Mouse (Mus musculus) C2C12 (cell line): ENCODE measurements at regions not wholly inside any gene's neighbourhood (a gene's known extent, or its start where the extent isn't known, plus 50 kb on each side); places are given as distances from the start of the nearest gene placed in this dataset.

Experiments used
- CEBPB ChIP-seq: IDR thresholded peaks from one replicate; pipeline ENCODE4 v1.6.1; 2011; ENCODE audit warnings: low read depth, mild to moderate bottlenecking, control low read depth, moderate library complexity
- CTCF ChIP-seq: IDR thresholded peaks from one replicate; pipeline ENCODE4 v1.5.1; 2011; ENCODE audit not compliant: control insufficient read depth, insufficient read depth, insufficient read length
- MAX ChIP-seq: IDR thresholded peaks from one replicate; pipeline ENCODE4 v1.6.1; 2011; ENCODE audit warnings: mild to moderate bottlenecking, control low read depth
- MYOD1 ChIP-seq: IDR thresholded peaks from one replicate; pipeline ENCODE4 v1.6.1; 2011; ENCODE audit warnings: low read depth; ENCODE audit not compliant: control insufficient read depth, insufficient read length
- USF1 ChIP-seq: IDR thresholded peaks from one replicate; pipeline ENCODE4 v1.6.1; 2011; ENCODE audit warnings: low read depth, mild to moderate bottlenecking, control low read depth, moderate library complexity

DNA sequence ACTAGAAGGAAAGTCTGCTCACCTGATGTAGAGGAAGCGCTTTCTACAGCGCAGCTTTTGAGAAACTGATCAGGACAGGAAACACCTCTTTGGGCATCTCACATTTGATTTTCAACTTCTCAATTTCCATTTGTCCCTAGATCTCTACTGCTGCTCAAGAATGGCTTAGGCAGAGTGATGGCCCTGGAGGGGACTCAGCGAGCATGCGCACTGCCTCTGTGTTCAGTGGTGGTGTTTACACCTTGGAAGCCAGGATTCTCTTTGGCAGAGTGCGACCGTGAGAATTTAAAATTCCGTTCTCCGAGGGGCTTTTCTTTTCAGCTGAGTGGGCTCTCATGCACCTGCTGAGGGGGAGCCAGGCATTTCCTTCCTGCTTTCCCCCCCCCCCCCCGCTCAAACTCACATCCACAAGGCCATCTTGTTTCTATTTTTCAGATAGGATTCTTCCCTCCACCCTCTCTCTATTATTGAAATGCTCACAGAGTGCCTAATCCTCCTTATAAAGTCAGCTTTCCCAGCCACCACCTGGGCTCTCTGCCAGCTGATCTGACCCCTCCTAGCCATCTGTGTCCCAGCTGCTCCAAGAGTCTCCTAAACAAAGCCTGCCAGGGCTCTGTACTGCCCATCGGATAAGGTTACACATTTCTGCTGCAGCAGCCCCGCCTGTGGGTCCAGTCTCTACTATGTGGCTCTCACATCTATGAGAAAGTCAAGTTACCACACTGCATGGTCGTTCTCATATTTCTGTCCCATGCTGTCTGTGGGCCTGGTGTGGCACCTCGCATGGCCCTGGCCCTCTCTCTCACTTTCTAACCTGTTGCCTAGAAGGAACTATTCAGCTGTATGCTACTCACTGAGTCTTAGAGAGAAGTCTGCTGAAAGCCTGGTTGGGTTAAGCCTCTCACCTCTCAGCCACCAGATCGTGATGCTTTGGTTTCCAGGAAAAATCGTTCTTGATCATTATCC lies 252.2 kb downstream of the Ankrd50 start:
- no peak for TF ChIP-seq CTCF
- no peak for TF ChIP-seq MAX
- no peak for TF ChIP-seq CEBPB
- peak; percentile 65 for TF ChIP-seq MYOD1
- no peak for TF ChIP-seq USF1
